Mouse (Mus musculus): ENCODE measurements around the gene Fam207a.

DNA sequence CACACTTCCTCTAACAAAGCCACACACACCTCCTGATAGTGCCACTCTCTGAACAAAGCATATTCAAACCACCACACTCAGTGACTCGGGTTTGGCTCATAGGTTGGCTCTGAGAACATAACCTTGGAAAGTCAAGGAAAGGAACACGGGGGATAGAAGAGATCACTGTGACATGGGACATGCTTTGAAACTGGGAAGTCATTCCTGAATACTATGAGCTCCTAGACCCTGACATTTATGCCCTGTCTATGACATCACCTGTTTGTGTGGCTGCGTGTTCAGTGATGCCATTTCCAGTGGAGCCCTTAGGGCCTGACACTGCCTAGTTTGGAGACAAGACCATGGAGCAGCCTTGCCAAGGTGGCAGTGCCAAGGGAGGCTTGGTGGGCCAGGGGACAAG, 57.9 kb downstream of the Fam207a start:
- TF ChIP-seq TAL1 (IDR thresholded peaks at IDR 0.05; ENCODE audit: low read length) (no peak), GATA1 (IDR thresholded peaks at IDR 0.05; ENCODE audit: low read length) (no peak)
